8 mouse cellular contexts compared by ENCODE assay signal in genomic region chr19:3669100-3669499, GRCm38 (mm10). TPM values are rescaled to one million over a fixed set of nuclear protein-coding genes. Genes with fewer than 3 reads are reported as not detected.
DNase-seq lines count a peak whose midpoint lies in the region; ATAC-seq lines count a peak whose summit lies in the region.

No protein-coding gene starts in this region.

- peak; percentile 37; the same call in 1 of the 2 replicates for ATAC-seq in kidney, embryonic 16.5 days (ENCODE audit: low FRiP score, low TSS enrichment)
- peak; percentile 85 for ATAC-seq in megakaryocyte, adult 5-6 weeks (ENCODE audit: poor library complexity, severe bottlenecking)
- no peak for ATAC-seq in midbrain, embryonic 16.5 days

- peak overlapping the region; percentile 65 for H3K27ac ChIP-seq in kidney, embryonic 16.5 days (ENCODE audit: low read length)
- no peak overlapping the region for H3K27ac ChIP-seq in midbrain, embryonic 16.5 days (ENCODE audit: low read length)

- peaks cover 13% of the 10 kb centered on the region for H3K36me3 ChIP-seq in kidney, embryonic 16.5 days (ENCODE audit: insufficient read depth, low read length)
- H3K36me3 ChIP-seq in midbrain, embryonic 16.5 days (ENCODE audit: control insufficient read depth, insufficient read depth, low read length) = no peaks in the 10 kb centered on the region

- no peak overlapping the region; the same call in 1 of the 2 replicates for H3K9ac ChIP-seq in kidney, embryonic 16.5 days (replicated peaks; ENCODE audit: low read length)
- no peak overlapping the region for H3K9ac ChIP-seq in midbrain, embryonic 16.5 days (ENCODE audit: low read depth, low read length)

- 45% methylated on average over 13 of the region's 13 CpGs for WGBS in kidney, embryonic 16.5 days
- WGBS in midbrain, embryonic 16.5 days = 71% methylated on average over 13 of the region's 13 CpGs

- no peaks in the 10 kb centered on the region for H3K27me3 ChIP-seq in kidney, embryonic 16.5 days (ENCODE audit: insufficient read depth, low read length)
- H3K27me3 ChIP-seq in midbrain, embryonic 16.5 days (ENCODE audit: control insufficient read depth, insufficient read depth, low read depth, low read length) = no peaks in the 10 kb centered on the region

- peak; percentile 69 for DNase-seq in 3T3-L1 (ENCODE audit: low read depth, low spot score)
- peak; percentile 41 for DNase-seq in CD4-positive, CD25-positive, alpha-beta regulatory T cell, adult 2 months (ENCODE audit: low read depth, low spot score)
- peak; percentile 75 for DNase-seq in heart, adult 8-10 months (ENCODE audit: low spot score)
- no peak for DNase-seq in frontal cortex, postnatal 36 days (ENCODE audit: low spot score in 2 of 2)
- DNase-seq in cerebellum, adult 8-10 months = no peak

- H3K4me1 ChIP-seq in kidney, embryonic 16.5 days (ENCODE audit: insufficient read depth, low read length) = peaks cover 60% of the 10 kb centered on the region
- no peaks in the 10 kb centered on the region for H3K4me1 ChIP-seq in midbrain, embryonic 16.5 days (ENCODE audit: control insufficient read depth, insufficient read depth, low read length)

- no peak overlapping the region for H3K4me2 ChIP-seq in kidney, embryonic 16.5 days (replicated peaks; ENCODE audit: low read depth, low read length)
- no peak overlapping the region for H3K4me2 ChIP-seq in midbrain, embryonic 16.5 days (ENCODE audit: low read length)

- no peak overlapping the region for H3K4me3 ChIP-seq in kidney, embryonic 16.5 days (ENCODE audit: low read length)
- no peak overlapping the region for H3K4me3 ChIP-seq in midbrain, embryonic 16.5 days (ENCODE audit: low read depth, low read length)

- H3K9me3 ChIP-seq in kidney, embryonic 16.5 days (ENCODE audit: low read length) = no peaks in the 10 kb centered on the region; the same call in 1 of the 2 replicates
- H3K9me3 ChIP-seq in midbrain, embryonic 16.5 days (replicated peaks; ENCODE audit: control insufficient read depth, low read length, poor library complexity, severe bottlenecking) = no peaks in the 10 kb centered on the region

RNA-seq across cellular contexts. Expression of gene Lrp5, which starts 17.3 kb away (rescaled TPM):
- total RNA-seq in heart, adult 8-10 months (2022) = 10 to 100 TPM; 48.9 to 52.9 (median 50.7) TPM
- polyA plus RNA-seq in kidney, embryonic 16.5 days (2015; fragmentation: Nextera tagmentation; extraction: Ambion mirVana) = 7.0 TPM in 2 replicates
- total RNA-seq in megakaryocyte, adult 5-6 weeks (2015) = 15.2 and 17.9 TPM in 2 replicates
- 12.5 and 13.6 TPM in 2 replicates for total RNA-seq in megakaryocyte, adult 5-6 weeks (2017)
- polyA plus RNA-seq in midbrain, embryonic 16.5 days (2015; fragmentation: Nextera tagmentation; extraction: Ambion mirVana) = 0.89 and 0.92 TPM in 2 replicates

RNA-seq across cellular contexts. Expression of gene 1810055G02Rik, which starts 39.0 kb away (rescaled TPM):
- total RNA-seq in heart, adult 8-10 months (2022) = 1 to 10 TPM; 5.5 to 8.2 (median 6.5) TPM
- 46.1 and 46.4 TPM in 2 replicates for polyA plus RNA-seq in kidney, embryonic 16.5 days (2015; fragmentation: Nextera tagmentation; extraction: Ambion mirVana)
- total RNA-seq in megakaryocyte, adult 5-6 weeks (2015) = 8.0 and 10.6 TPM in 2 replicates
- total RNA-seq in megakaryocyte, adult 5-6 weeks (2017) = 4.5 and 6.2 TPM in 2 replicates
- 33.3 and 33.4 TPM in 2 replicates for polyA plus RNA-seq in midbrain, embryonic 16.5 days (2015; fragmentation: Nextera tagmentation; extraction: Ambion mirVana)

Comparison
In these comparisons a context has a peak if more than half of its experiments do, and no peak if none do; other contexts are left out.
1. DNase-seq: peak in 3T3-L1 (single experiment), CD4-positive, CD25-positive, alpha-beta regulatory T cell, adult 2 months (single experiment) and heart, adult 8-10 months (single experiment); none in frontal cortex, postnatal 36 days (0 of 2) and cerebellum, adult 8-10 months (single experiment).